Mouse (Mus musculus): ENCODE measurements at regions not wholly inside any gene's neighbourhood (a gene's known extent, or its start where the extent isn't known, plus 50 kb on each side); places are given as distances from the start of the nearest gene placed in this dataset.

DNA sequence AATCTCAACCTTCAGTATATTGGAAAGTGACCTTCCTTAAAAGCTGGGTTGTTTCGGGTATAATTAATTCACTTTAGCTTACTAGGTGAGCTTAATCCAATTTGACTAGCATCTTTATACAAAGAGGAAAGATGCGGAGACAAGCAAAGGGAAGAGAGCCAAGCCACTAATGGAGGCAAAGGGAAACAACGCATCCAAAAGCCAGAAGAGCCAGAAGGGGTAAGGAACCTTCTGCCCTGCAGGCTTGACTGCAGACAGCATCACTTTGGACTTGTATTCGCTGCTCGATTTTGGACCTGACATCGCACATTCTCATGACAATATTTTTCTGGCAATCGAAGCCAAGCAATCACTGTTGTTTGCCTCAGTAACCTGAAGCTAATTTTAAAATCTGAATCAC is 700.8 kb downstream of the Rps29 start:
- Histone ChIP-seq H3K27ac (replicated peaks; ENCODE audit: low read depth, low read length) (no peak overlapping the region), H3K4me1 (ENCODE audit: control insufficient read depth, insufficient read depth, low read length) (no peaks in the 10 kb centered on the region; the same call in 1 of the 2 replicates), H3K4me3 (replicated peaks; ENCODE audit: low read depth, low read length) (no peak overlapping the region), H3K36me3 (ENCODE audit: control insufficient read depth, insufficient read depth, low read length) (no peaks in the 10 kb centered on the region), H3K4me2 (ENCODE audit: low read length) (no peak overlapping the region), H3K9ac (replicated peaks; ENCODE audit: low read length) (no peak overlapping the region), H3K27me3 (ENCODE audit: control insufficient read depth, insufficient read depth, low read length) (no peaks in the 10 kb centered on the region), H3K9me3 (ENCODE audit: control insufficient read depth, low read length) (no peaks in the 10 kb centered on the region)
- 87% methylated on average over 7 of the region's 7 CpGs for WGBS
- no peak for DNase-seq
- no peak for ATAC-seq (ENCODE audit: low FRiP score, low TSS enrichment)

GRCm38 (mm10) chr12:68426601-68427000 is 732.4 kb downstream of the Rps29 start:
- no peaks in the 10 kb centered on the region for H3K4me1 ChIP-seq (ENCODE audit: control insufficient read depth, insufficient read depth, low read length)
- no peaks in the 10 kb centered on the region for H3K27me3 ChIP-seq (ENCODE audit: control insufficient read depth, insufficient read depth, low read length)
- WGBS, result 93% methylated on average over 1 of the region's 1 CpGs
- H3K27ac ChIP-seq (replicated peaks; ENCODE audit: low read depth, low read length), result no peak overlapping the region
- no peaks in the 10 kb centered on the region for H3K36me3 ChIP-seq (ENCODE audit: control insufficient read depth, insufficient read depth, low read length)
- no peak overlapping the region for H3K4me2 ChIP-seq (ENCODE audit: low read length)
- no peaks in the 10 kb centered on the region for H3K9me3 ChIP-seq (ENCODE audit: control insufficient read depth, low read length)
- ATAC-seq (ENCODE audit: low FRiP score, low TSS enrichment) (no peak), DNase-seq (no peak)
- no peak overlapping the region for H3K4me3 ChIP-seq (replicated peaks; ENCODE audit: low read depth, low read length)
- no peak overlapping the region for H3K9ac ChIP-seq (replicated peaks; ENCODE audit: low read length)

DNA sequence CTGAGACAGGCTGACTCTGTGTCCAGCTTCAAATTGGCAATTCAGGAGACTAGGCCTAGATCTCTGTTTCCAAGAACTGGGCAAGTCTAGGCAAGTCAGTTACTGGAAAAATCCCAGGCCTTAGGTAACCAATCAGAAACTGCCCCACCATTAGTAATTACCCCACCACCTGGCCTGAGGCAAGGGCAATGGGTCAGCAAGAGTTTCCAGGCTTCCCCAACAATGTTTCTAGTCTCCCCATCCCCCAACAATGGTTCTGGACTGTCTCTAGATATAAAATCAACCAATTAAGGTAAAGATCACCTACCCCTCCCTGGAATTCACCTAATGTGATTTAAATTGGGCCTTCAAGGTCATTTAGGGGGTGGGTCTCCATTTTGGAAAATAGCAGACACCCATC is 734.0 kb downstream of the Rps29 start:
- no peak for DNase-seq
- Histone ChIP-seq H3K4me1 (ENCODE audit: control insufficient read depth, insufficient read depth, low read length) (no peaks in the 10 kb centered on the region), H3K9me3 (ENCODE audit: control insufficient read depth, low read length) (no peaks in the 10 kb centered on the region), H3K4me2 (ENCODE audit: low read length) (no peak overlapping the region), H3K27me3 (ENCODE audit: control insufficient read depth, insufficient read depth, low read length) (no peaks in the 10 kb centered on the region), H3K4me3 (replicated peaks; ENCODE audit: low read depth, low read length) (no peak overlapping the region), H3K9ac (replicated peaks; ENCODE audit: low read length) (no peak overlapping the region), H3K36me3 (ENCODE audit: control insufficient read depth, insufficient read depth, low read length) (no peaks in the 10 kb centered on the region), H3K27ac (replicated peaks; ENCODE audit: low read depth, low read length) (no peak overlapping the region)
- ATAC-seq (ENCODE audit: low FRiP score, low TSS enrichment), result no peak

All from midbrain, embryonic 14.5 days (tissue).